Mouse (Mus musculus) hindbrain, embryonic 10.5 days (tissue): Measurements from ENCODE around the gene Lmf1. TPM values are rescaled to one million over a fixed set of nuclear protein-coding genes. Genes with fewer than 3 reads are reported as not detected.

Experiments used
- DNase-seq: peaks from one replicate; pipeline ENCODE4 v3.0.0-alpha.2; 2017; ENCODE audit warnings: low spot score
- H3K27ac ChIP-seq: fragments of 300-500 bp; sonication (generic); 2 replicates; pipeline ENCODE4 v1.5.1; 2016; ENCODE audit warnings: mild to moderate bottlenecking, moderate library complexity
- H3K27me3 ChIP-seq: fragments of 300-500 bp; sonication (generic); 2 replicates; pipeline ENCODE4 v1.6.1; 2016; ENCODE audit warnings: mild to moderate bottlenecking; ENCODE audit not compliant: poor library complexity, insufficient read depth, severe bottlenecking
- H3K36me3 ChIP-seq: fragments of 300-500 bp; sonication (generic); 2 replicates; pipeline ENCODE4 v1.6.1; 2016; ENCODE audit warnings: mild to moderate bottlenecking, moderate library complexity
- H3K4me1 ChIP-seq: fragments of 300-500 bp; sonication (generic); replicated peaks from 2 replicates; pipeline ENCODE4 v1.6.1; 2016; ENCODE audit warnings: mild to moderate bottlenecking
- H3K4me3 ChIP-seq: fragments of 300-500 bp; sonication (generic); 2 replicates; pipeline ENCODE4 v1.5.1; 2016; ENCODE audit warnings: mild to moderate bottlenecking, moderate library complexity
- H3K9me3 ChIP-seq: fragments of 300-500 bp; sonication (generic); 2 replicates; pipeline ENCODE4 v1.6.1; 2016; ENCODE audit warnings: mild to moderate bottlenecking, moderate library complexity
- WGBS: fragments of 180-500 bp; shearing (Covaris S2); methylation state at CpG from one replicate; pipeline ENCODE4 v1.1.7; 2016; 5-methylcytosine and 5-hydroxymethylcytosine counted together
- polyA plus RNA-seq: library from polyadenylated mRNA; unstranded; fragments of >200 nt; fragmentation: Nextera tagmentation; extraction: Ambion mirVana; gene quantifications from 2 replicates; pipeline ENCODE4 v1.2.1, GENCODE M21; 2016

The Lmf1 gene
- polyA plus RNA-seq, 1 experiment from 2014 or later = 29.4 TPM

GRCm38 (mm10) chr17:25709994-25710393 lies 131.1 kb downstream of the Lmf1 start:
- Histone ChIP-seq H3K9me3 (no peaks in the 10 kb centered on the region), H3K27me3 (peaks cover 3% of the 10 kb centered on the region), H3K36me3 (no peaks in the 10 kb centered on the region), H3K4me1 (0 out of 2 replicates have a peak, but pooled peaks cover 5% of the 10 kb centered on the region), H3K4me3 (no peak overlapping the region), H3K27ac (no peak overlapping the region)
- 94% methylated on average over 2 of the region's 2 CpGs for WGBS
- DNase-seq = no peak

DNA sequence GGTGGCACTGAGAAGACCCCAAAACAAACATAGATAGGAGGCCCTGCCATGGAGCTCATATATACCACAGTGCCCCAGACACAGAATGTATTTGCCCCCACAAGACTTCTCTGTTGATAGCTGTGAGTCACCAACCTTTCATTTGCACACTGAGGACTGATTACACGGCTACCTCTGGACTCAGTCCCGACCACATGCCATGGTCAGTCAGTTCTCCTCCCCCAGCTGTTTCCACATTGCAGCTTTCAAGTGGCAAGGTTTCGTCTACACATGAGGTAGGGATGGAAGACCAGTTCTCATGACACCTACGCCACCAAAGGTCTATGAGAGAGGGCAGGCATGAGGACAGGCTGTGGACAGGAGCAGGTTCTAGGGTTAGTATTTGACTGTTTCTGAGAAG lies 132.3 kb downstream of the Lmf1 start:
- H3K4me3 ChIP-seq = no peak overlapping the region
- no peak overlapping the region for H3K27ac ChIP-seq
- DNase-seq = no peak
- peaks cover 12% of the 10 kb centered on the region for H3K27me3 ChIP-seq
- H3K4me1 ChIP-seq = peaks cover 14% of the 10 kb centered on the region
- no peaks in the 10 kb centered on the region for H3K36me3 ChIP-seq
- H3K9me3 ChIP-seq = no peaks in the 10 kb centered on the region
- 83% methylated on average over 4 of the region's 4 CpGs for WGBS

Other genes starting within 250 kb of the Lmf1 start
- gene Tpsab1, start 233.5 kb upstream of the Lmf1 start, polyA plus RNA-seq = not detected in 2 replicates
- gene Tpsb2, start 212.8 kb upstream of the Lmf1 start, polyA plus RNA-seq = not detected in 2 replicates
- 0.50 TPM in 1 of 2 replicates, not detected in the other for gene Tpsg1, start 209.8 kb upstream of the Lmf1 start, polyA plus RNA-seq
- gene Cacna1h, start 145.3 kb upstream of the Lmf1 start, polyA plus RNA-seq = 3.9 and 6.8 TPM in 2 replicates
- 1.2 and 2.8 TPM in 2 replicates for gene Tekt4, start 124.5 kb upstream of the Lmf1 start, polyA plus RNA-seq
- 0.06 and 0.27 TPM in 2 replicates for gene Sstr5, start 81.8 kb upstream of the Lmf1 start, polyA plus RNA-seq
- gene Sox8, start 8.4 kb upstream of the Lmf1 start, polyA plus RNA-seq = 9.1 and 10.7 TPM in 2 replicates
- 2.4 and 4.4 TPM in 2 replicates for gene Gng13, start 138.1 kb downstream of the Lmf1 start, polyA plus RNA-seq
- gene Chtf18, start 148.3 kb downstream of the Lmf1 start, polyA plus RNA-seq = 47.2 and 60.4 TPM in 2 replicates
- gene Rpusd1, start 148.6 kb downstream of the Lmf1 start, polyA plus RNA-seq = 22.2 and 24.8 TPM in 2 replicates
- gene Mslnl, start 157.0 kb downstream of the Lmf1 start, polyA plus RNA-seq = not detected in 2 replicates
- 0.33 TPM in 1 of 2 replicates, not detected in the other for gene Msln, start 175.3 kb downstream of the Lmf1 start, polyA plus RNA-seq
- gene Narfl, start 194.7 kb downstream of the Lmf1 start, polyA plus RNA-seq = 25.3 and 25.7 TPM in 2 replicates
- gene Haghl, start 206.6 kb downstream of the Lmf1 start, polyA plus RNA-seq = 68.1 and 88.5 TPM in 2 replicates
- 0.95 and 1.2 TPM in 2 replicates for gene Ccdc78, start 207.5 kb downstream of the Lmf1 start, polyA plus RNA-seq
- 68.1 and 76.0 TPM in 2 replicates for gene Fam173a, start 213.8 kb downstream of the Lmf1 start, polyA plus RNA-seq
- 3.4 and 4.5 TPM in 2 replicates for gene AC134908.4, start 216.6 kb downstream of the Lmf1 start, polyA plus RNA-seq
- 174 and 193 TPM in 2 replicates for gene Metrn, start 218.1 kb downstream of the Lmf1 start, polyA plus RNA-seq
- 11.0 and 16.7 TPM in 2 replicates for gene Fbxl16, start 230.0 kb downstream of the Lmf1 start, polyA plus RNA-seq
- 30.1 and 30.7 TPM in 2 replicates for gene Wdr24, start 244.5 kb downstream of the Lmf1 start, polyA plus RNA-seq
- 51.5 and 64.3 TPM in 2 replicates for gene Jmjd8, start 249.8 kb downstream of the Lmf1 start, polyA plus RNA-seq